Mouse (Mus musculus): ENCODE measurements around the gene Uck2. TPM values are rescaled to one million over a fixed set of nuclear protein-coding genes. Genes with fewer than 3 reads are reported as not detected.

Uck2 gene
- 10 to 100 TPM; 55.1 to 56.9 TPM for total RNA-seq (2021)

- intact Hi-C loops (cut with DNase I): loop anchor here (2.0 kb wide), 1 partner anchor 24 kb away; the partner anchor contains the start of gene Tmco1
- no peak for DNase-seq
Measured at GRCm38 (mm10) chr1:167285320-167285355, at the start of gene Uck2. TSS of gene Uck2 (minus strand) at chr1:167285320.

DNA sequence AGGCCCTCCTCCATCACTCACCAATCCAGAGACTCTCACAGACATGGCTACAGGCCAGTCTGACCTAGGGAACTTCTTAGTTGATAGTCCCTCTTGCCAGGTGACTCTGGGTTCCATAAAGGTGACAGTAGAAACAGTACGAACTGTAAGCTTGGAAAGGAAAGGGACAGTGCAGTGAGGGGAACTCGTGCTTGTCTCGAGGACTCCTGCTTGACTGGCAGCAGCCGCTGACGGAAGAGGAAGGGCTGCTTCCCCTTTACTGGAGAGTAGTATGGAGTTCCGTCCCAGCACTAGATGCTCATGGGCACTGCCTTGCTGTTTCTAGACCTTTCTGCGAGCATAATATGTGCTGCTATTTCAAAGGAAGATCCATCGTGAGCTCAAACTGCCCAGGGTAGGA is 46.0 kb upstream of the Uck2 start:
- no peak for DNase-seq
- intact Hi-C loops (cut with DNase I): loop anchor here (10.0 kb wide), 1 partner anchor 586 kb away; no protein-coding TSS in a partner anchor

GRCm38 (mm10) chr1:167328776-167329175 is 43.7 kb upstream of the Uck2 start:
- no peak for DNase-seq
- intact Hi-C loops (cut with DNase I): no loop called here

DNA sequence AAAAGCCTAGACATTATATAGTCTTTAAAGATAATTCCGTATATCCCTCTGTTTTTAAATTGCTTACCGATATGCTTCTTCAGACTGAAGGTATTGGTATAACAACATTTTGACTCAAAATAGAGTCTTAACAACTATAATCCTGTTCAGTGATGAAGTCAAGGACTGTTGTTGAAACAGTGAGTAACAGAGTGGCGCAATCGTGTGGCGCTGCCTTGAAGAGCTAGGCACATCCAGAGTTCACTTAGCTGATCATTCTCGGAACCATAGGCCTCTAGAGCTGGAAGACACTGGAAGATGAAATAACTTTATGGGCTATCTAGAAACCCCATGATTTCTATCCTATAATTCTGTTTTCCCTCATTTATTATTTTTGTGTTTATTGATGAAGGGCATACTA is 36.6 kb upstream of the Uck2 start:
- no peak for DNase-seq
- intact Hi-C loops (cut with DNase I): no loop called here

DNA sequence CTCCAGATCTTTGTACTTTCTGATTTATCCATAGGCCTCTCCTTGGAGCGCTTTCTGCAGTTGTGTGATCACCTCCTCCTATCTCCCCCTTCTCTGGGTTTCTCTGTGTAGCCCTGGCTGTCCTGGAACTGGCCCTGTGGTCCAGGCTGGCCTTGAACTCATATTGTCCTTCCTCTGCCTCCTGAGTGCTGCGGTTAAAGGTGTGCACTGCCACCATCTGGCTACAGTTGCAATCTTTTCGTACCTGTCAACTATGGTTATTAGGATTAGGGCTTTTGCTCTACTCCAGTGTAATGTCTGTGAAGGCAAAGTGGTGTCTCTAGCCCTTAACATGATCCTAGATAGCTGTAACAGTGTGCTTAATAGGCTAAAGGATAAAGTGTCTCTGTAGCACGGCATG is 28.1 kb upstream of the Uck2 start:
- DNase-seq: no peak
- intact Hi-C loops (cut with DNase I): no loop called here

- no peak for DNase-seq
- intact Hi-C loops (cut with DNase I): no loop called here
Measured at GRCm38 (mm10) chr1:167312367-167312766, 27.2 kb upstream of the Uck2 start.

- peak; percentile 98 to 99 for DNase-seq
- intact Hi-C loops (cut with DNase I): loop anchor here (2.0 kb wide), 3 partner anchors 24 to 88 kb away; partner anchors contain the start of gene Uck2
Measured at GRCm38 (mm10) chr1:167308261-167309054, 23.3 kb upstream of the Uck2 start, which contains the start of gene Tmco1. TSS of gene Tmco1 (plus strand) at chr1:167308378.

GRCm38 (mm10) chr1:167307674-167308073 is 22.6 kb upstream of the Uck2 start:
- DNase-seq: no peak
- intact Hi-C loops (cut with DNase I): loop anchor here (2.0 kb wide), 3 partner anchors 23 to 87 kb away; partner anchors contain the start of gene Uck2

DNA sequence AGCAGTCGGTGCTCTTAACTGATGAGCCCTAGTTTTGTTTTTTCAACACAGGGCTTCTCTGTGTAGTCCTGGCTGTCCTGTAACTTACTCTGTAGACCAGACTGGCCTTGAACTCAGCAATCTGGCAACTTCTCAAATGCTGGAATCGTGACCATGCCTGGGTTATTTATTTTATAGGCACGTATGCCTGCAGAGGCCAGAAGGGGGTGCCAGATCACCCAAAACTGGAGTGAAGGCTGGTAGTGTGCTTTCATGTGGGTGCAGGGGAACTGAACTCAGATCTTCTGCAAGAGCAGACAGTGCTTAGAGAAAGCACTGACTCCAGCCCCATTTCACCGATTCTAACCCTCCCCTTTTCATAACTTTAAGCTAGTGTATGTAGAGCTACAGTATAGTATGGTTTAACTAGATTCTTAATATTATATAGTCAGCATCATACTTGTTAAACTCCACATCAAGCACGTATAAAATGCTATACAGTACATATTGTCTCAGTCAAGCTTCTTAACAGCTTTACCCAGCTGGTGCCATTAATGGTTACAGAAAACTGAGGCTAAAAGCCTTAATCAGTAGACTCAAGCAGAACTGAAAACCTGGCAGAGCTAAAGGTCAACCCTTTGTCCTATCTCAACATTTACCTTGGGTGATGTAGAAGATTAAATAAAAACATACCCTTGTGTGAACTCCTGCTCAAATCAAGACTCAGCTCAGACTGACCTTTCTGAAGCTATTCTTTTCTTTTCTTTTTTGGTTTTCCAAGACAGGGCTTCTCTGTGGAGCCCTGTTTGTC is 21.5 kb upstream of the Uck2 start:
- DNase-seq: peak; percentile 47 to 54
- intact Hi-C loops (cut with DNase I): no loop called here

DNA sequence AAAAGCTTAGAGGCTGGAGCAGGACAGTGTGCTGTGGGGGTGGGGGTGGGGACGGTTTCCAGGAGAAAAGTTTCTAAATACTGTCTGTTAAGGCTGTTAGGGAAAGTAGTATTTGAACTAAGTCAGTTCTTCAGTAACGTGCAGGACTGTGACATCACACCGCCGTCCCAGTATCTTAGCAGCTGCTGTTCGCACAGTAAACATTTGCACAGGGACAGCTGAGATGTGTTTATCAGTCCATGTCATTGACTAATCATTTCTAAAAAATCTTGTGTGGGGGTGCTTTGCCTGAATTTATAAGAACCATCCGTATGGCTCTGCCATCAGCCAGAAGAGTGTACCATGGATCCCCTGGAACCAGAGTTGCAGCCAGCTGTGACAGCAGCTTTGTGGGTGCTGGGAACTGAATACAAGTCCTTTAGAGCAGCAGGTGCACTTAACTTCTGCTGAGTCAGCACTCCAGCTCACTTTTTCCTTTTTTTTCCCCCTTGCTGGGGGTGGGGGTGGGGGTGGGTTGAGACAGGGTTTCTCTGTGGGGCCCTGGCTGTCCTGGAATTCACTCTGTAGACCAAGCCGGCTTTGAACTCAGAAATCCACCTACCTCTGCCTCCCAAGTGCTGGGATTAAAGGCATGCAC is 20.5 kb upstream of the Uck2 start:
- no peak for DNase-seq
- intact Hi-C loops (cut with DNase I): no loop called here

DNA sequence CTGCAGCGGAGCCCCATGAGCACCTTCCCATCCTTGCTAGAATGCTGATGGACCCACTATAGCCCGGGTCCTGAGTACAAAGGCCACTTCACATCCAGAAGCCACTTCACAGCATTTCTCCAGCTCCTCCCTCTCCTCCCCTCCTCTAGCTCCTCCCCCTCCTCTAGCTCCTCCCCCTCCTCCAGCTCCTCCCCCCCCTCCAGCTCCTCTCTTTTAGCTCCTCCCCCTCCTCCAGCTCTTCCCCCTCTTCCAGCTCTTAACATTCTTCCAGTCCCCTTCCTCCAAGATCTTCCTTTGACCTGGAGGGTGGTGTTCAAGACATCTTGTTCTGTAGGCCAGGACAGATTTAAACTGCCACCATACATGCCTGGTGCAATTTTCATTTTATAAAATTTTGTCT is 15.0 kb upstream of the Uck2 start:
- DNase-seq: no peak
- intact Hi-C loops (cut with DNase I): no loop called here

- no peak for DNase-seq
- intact Hi-C loops (cut with DNase I): no loop called here
Measured at GRCm38 (mm10) chr1:167295679-167296402, 10.7 kb upstream of the Uck2 start.

DNA sequence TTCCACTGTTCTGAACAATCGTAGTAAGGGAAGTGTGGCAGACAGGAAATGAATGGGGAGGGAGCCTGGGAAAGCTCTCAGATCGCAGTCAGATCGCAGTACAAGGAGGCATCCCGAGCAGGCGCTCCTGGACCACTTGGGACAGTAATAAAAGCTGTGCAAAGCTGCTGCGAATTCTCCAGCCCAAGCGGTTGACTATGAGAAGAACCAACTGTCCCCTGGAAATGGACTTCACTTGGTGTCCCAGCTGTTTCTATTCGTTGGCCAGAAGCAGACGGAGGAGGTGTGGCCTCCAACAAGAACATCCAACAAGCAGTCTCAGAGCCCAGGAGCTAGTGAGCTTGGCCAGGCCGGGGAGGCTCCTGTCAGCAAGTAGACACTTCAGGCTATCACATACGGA is 7.3 kb upstream of the Uck2 start:
- intact Hi-C loops (cut with DNase I): no loop called here
- peak; percentile 79 to 80 for DNase-seq

- intact Hi-C loops (cut with DNase I): no loop called here
- DNase-seq: no peak
Measured at GRCm38 (mm10) chr1:167291610-167292009, 6.5 kb upstream of the Uck2 start.

- intact Hi-C loops (cut with DNase I): no loop called here
Measured at GRCm38 (mm10) chr1:167290263-167290592, 5.1 kb upstream of the Uck2 start.

GRCm38 (mm10) chr1:167289567-167290262 is 4.6 kb upstream of the Uck2 start:
- no peak for DNase-seq
- intact Hi-C loops (cut with DNase I): no loop called here

More at GRCm38 (mm10) chr1:167290263-167290592, 5.1 kb upstream of the Uck2 start:
- DNase-seq: no peak

- peak in 1 of 2 experiments; percentile 30 for DNase-seq
- intact Hi-C loops (cut with DNase I): no loop called here
Measured at GRCm38 (mm10) chr1:167288665-167289538, 3.8 kb upstream of the Uck2 start.

GRCm38 (mm10) chr1:167287156-167287555 is 2.0 kb upstream of the Uck2 start:
- intact Hi-C loops (cut with DNase I): no loop called here
- no peak for DNase-seq

DNA sequence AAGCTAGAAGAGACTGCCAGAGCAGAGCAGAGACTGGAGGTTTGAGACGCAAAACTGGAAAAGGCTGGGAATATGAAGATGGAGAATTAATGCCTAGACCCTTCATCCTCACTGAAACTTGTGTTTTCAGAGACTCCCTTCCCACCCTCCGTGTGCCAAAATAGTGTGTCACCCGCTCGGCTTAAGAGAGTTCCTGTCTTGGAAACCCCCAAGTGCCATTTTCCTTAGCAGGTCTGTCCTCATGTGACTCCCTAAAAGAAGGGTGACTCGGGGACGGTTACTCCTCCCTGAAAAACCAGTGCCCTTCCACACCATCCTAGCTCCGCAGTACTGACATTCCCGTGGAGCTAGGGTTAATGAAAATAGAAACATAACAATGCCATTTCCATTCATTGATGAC is 236 bp upstream of the Uck2 start:
- no peak for DNase-seq
- intact Hi-C loops (cut with DNase I): loop anchor here (2.0 kb wide), 1 partner anchor 23 kb away; the partner anchor contains the start of gene Tmco1
